Mouse (Mus musculus) small intestine, adult 2 months (tissue): ENCODE data around the gene Tubb2b. TPM values are rescaled to one million over a fixed set of nuclear protein-coding genes. Genes with fewer than 3 reads are reported as not detected.
A peak's percentile ranks its signal among the peaks of the same experiment; 100 is the strongest.

Source experiments
- H3K27ac ChIP-seq: fragments of 200-500 bp; 2 replicates; pipeline ENCODE4 v1.5.1; 2012; ENCODE audit warnings: low read depth, low read length, control low read depth, inconsistent platforms; ENCODE audit not compliant: insufficient read depth
- H3K27me3 ChIP-seq: fragments of 200-500 bp; 2 replicates; pipeline ENCODE4 v1.6.1; 2012; ENCODE audit warnings: mild to moderate bottlenecking, moderate library complexity, low read length, inconsistent platforms; ENCODE audit not compliant: control insufficient read depth, insufficient read depth
- H3K36me3 ChIP-seq: fragments of 200-500 bp; 2 replicates; pipeline ENCODE4 v1.6.1; 2012; ENCODE audit warnings: mild to moderate bottlenecking, low read length, control low read depth, inconsistent platforms; ENCODE audit not compliant: control insufficient read depth, insufficient read depth
- H3K4me1 ChIP-seq: fragments of 200-500 bp; 2 replicates; pipeline ENCODE4 v1.6.1; 2012; ENCODE audit warnings: low read length, inconsistent platforms, mixed read lengths; ENCODE audit not compliant: control insufficient read depth, insufficient read depth, insufficient read length
- H3K4me3 ChIP-seq: fragments of 200-500 bp; 2 replicates; pipeline ENCODE4 v1.5.1; 2012; ENCODE audit warnings: low read depth, mild to moderate bottlenecking, control low read depth, inconsistent platforms, low read length, moderate library complexity
- CTCF ChIP-seq: fragments of 200-500 bp; IDR thresholded peaks from 2 replicates; pipeline ENCODE4 v1.5.1; 2012; ENCODE audit warnings: low read depth, mild to moderate bottlenecking, control low read depth, inconsistent platforms, low read length, moderate library complexity, mixed read lengths; ENCODE audit not compliant: insufficient replicate concordance, insufficient read length; ENCODE audit errors: extremely low read depth
- POLR2A ChIP-seq: fragments of 200-500 bp; IDR thresholded peaks from 2 replicates; pipeline ENCODE4 v1.6.1; 2012; ENCODE audit warnings: low read depth, mild to moderate bottlenecking, control low read depth, inconsistent platforms, low read length, moderate library complexity
- WGBS: fragments of 180-500 bp; shearing (Covaris S2); methylation state at CpG from one replicate; pipeline ENCODE4 v1.1.7; 2018; 5-methylcytosine and 5-hydroxymethylcytosine counted together
- polyA plus RNA-seq: library from polyadenylated mRNA; depleted of rRNA; stranded (reverse); fragments of >200 nt; gene quantifications from 2 replicates; pipeline ENCODE4 v1.2.3, GENCODE M21; 2012

Gene Tubb2b
- polyA plus RNA-seq, 1 experiment: 12.6 TPM

- H3K27me3 ChIP-seq: no peaks in the 10 kb centered on the region
- H3K4me1 ChIP-seq: peaks cover 9% of the 10 kb centered on the region; the same call in 1 of the 2 replicates
- no peak overlapping the region for H3K4me3 ChIP-seq
- peak overlapping the region; percentile 44; the same call in 1 of the 2 replicates for H3K27ac ChIP-seq
- WGBS: 83% methylated on average over 3 of the region's 3 CpGs
- no peaks in the 10 kb centered on the region for H3K36me3 ChIP-seq
- TF ChIP-seq CTCF (no peak), POLR2A (no peak)
These were observed 17.2 kb downstream of the Tubb2b start for GRCm38 (mm10) chr13:34113086-34113485.

GRCm38 (mm10) chr13:34112369-34113081 is 17.7 kb downstream of the Tubb2b start:
- Histone ChIP-seq H3K27me3 (no peaks in the 10 kb centered on the region), H3K36me3 (no peaks in the 10 kb centered on the region), H3K4me3 (no peak overlapping the region), H3K27ac (peak overlapping the region; percentile 44; the same call in 1 of the 2 replicates), H3K4me1 (peaks cover 9% of the 10 kb centered on the region; the same call in 1 of the 2 replicates)
- TF ChIP-seq POLR2A (no peak), CTCF (no peak)
- WGBS: 22% methylated on average over 5 of the region's 5 CpGs

- WGBS: 68% methylated on average over 3 of the region's 3 CpGs
- Histone ChIP-seq H3K4me1 (peaks cover 9% of the 10 kb centered on the region; the same call in 1 of the 2 replicates), H3K27ac (no peak overlapping the region), H3K4me3 (no peak overlapping the region), H3K36me3 (no peaks in the 10 kb centered on the region), H3K27me3 (no peaks in the 10 kb centered on the region)
- no peak for TF ChIP-seq POLR2A
- no peak for TF ChIP-seq CTCF
These were observed 18.4 kb downstream of the Tubb2b start for GRCm38 (mm10) chr13:34111878-34112277.

- WGBS: 77% methylated on average over 5 of the region's 5 CpGs
- no peak overlapping the region for H3K4me3 ChIP-seq
- H3K4me1 ChIP-seq: peaks cover 9% of the 10 kb centered on the region; the same call in 1 of the 2 replicates
- H3K27me3 ChIP-seq: no peaks in the 10 kb centered on the region
- H3K36me3 ChIP-seq: no peaks in the 10 kb centered on the region
- no peak overlapping the region for H3K27ac ChIP-seq
- no peak for TF ChIP-seq CTCF
- TF ChIP-seq POLR2A: no peak
These were observed 19.2 kb downstream of the Tubb2b start for GRCm38 (mm10) chr13:34111019-34111418.

GRCm38 (mm10) chr13:34109677-34110058 is 20.6 kb downstream of the Tubb2b start:
- no peak overlapping the region for H3K4me3 ChIP-seq
- H3K4me1 ChIP-seq: peaks cover 9% of the 10 kb centered on the region; the same call in 1 of the 2 replicates
- 88% methylated on average over 4 of the region's 4 CpGs for WGBS
- no peaks in the 10 kb centered on the region for H3K36me3 ChIP-seq
- H3K27ac ChIP-seq: no peak overlapping the region
- TF ChIP-seq CTCF (no peak), POLR2A (no peak)
- no peaks in the 10 kb centered on the region for H3K27me3 ChIP-seq

GRCm38 (mm10) chr13:34109035-34109676 is 21.1 kb downstream of the Tubb2b start:
- 92% methylated on average over 4 of the region's 4 CpGs for WGBS

GRCm38 (mm10) chr13:34106999-34107398 is 23.3 kb downstream of the Tubb2b start:
- Histone ChIP-seq H3K27me3 (no peaks in the 10 kb centered on the region), H3K4me1 (peaks cover under 1% of the 10 kb centered on the region; the same call in 1 of the 2 replicates), H3K36me3 (no peaks in the 10 kb centered on the region), H3K27ac (no peak overlapping the region), H3K4me3 (no peak overlapping the region)
- WGBS: 91% methylated on average over 1 of the region's 1 CpGs
- TF ChIP-seq CTCF (no peak), POLR2A (no peak)

More at GRCm38 (mm10) chr13:34109035-34109676, 21.1 kb downstream of the Tubb2b start:
- TF ChIP-seq CTCF (no peak), POLR2A (no peak)
- H3K27me3 ChIP-seq: no peaks in the 10 kb centered on the region
- no peak overlapping the region for H3K4me3 ChIP-seq
- H3K27ac ChIP-seq: no peak overlapping the region
- peaks cover 9% of the 10 kb centered on the region; the same call in 1 of the 2 replicates for H3K4me1 ChIP-seq
- no peaks in the 10 kb centered on the region for H3K36me3 ChIP-seq
